Mouse (Mus musculus): Measurements from ENCODE around the gene Il34. TPM values are rescaled to one million over a fixed set of nuclear protein-coding genes. Genes with fewer than 3 reads are reported as not detected.
"Not testable (repeated sequence)": the region's sequence is repeated elsewhere in the genome, so short reads cannot be mapped to it uniquely, and the experiment has no call there.

The Il34 gene
- total RNA-seq, 2 experiments from 2014 or later, result 0.91 to 1.3 TPM

- not testable (repeated sequence) for ATAC-seq (replicated peaks; ENCODE audit: low FRiP score, poor library complexity, severe bottlenecking)
These were observed 19.2 kb downstream of the Il34 start for GRCm38 (mm10) chr8:110786501-110786900.

GRCm38 (mm10) chr8:110785366-110785765 is 20.4 kb downstream of the Il34 start:
- no peak for ATAC-seq (replicated peaks; ENCODE audit: low FRiP score, poor library complexity, severe bottlenecking)

- no peak for ATAC-seq (replicated peaks; ENCODE audit: low FRiP score, poor library complexity, severe bottlenecking)
These were observed 25.6 kb downstream of the Il34 start for GRCm38 (mm10) chr8:110779924-110780718.

- ATAC-seq (replicated peaks; ENCODE audit: low FRiP score, poor library complexity, severe bottlenecking), result no peak
These were observed 29.4 kb downstream of the Il34 start for GRCm38 (mm10) chr8:110776335-110776734.

GRCm38 (mm10) chr8:110775721-110776120 is 30.0 kb downstream of the Il34 start:
- ATAC-seq (replicated peaks; ENCODE audit: low FRiP score, poor library complexity, severe bottlenecking), result no peak

GRCm38 (mm10) chr8:110775316-110775715 is 30.4 kb downstream of the Il34 start:
- 0 out of 2 replicates have a peak, but pooled peaks have one; percentile 39 for ATAC-seq (replicated peaks; ENCODE audit: low FRiP score, poor library complexity, severe bottlenecking)

- ATAC-seq (replicated peaks; ENCODE audit: low FRiP score, poor library complexity, severe bottlenecking), result no peak
These were observed 31.0 kb downstream of the Il34 start for GRCm38 (mm10) chr8:110774725-110775124.

- ATAC-seq (replicated peaks; ENCODE audit: low FRiP score, poor library complexity, severe bottlenecking), result no peak
These were observed 31.7 kb downstream of the Il34 start for GRCm38 (mm10) chr8:110774047-110774446.

- no peak for ATAC-seq (replicated peaks; ENCODE audit: low FRiP score, poor library complexity, severe bottlenecking)
These were observed 33.3 kb downstream of the Il34 start for GRCm38 (mm10) chr8:110772452-110772851.

- ATAC-seq (replicated peaks; ENCODE audit: low FRiP score, poor library complexity, severe bottlenecking), result no peak
These were observed 38.5 kb downstream of the Il34 start for GRCm38 (mm10) chr8:110767261-110767660.

GRCm38 (mm10) chr8:110764671-110765070 is 41.1 kb downstream of the Il34 start:
- ATAC-seq (replicated peaks; ENCODE audit: low FRiP score, poor library complexity, severe bottlenecking), result no peak

GRCm38 (mm10) chr8:110761988-110762387 is 43.7 kb downstream of the Il34 start:
- no peak for ATAC-seq (replicated peaks; ENCODE audit: low FRiP score, poor library complexity, severe bottlenecking)

GRCm38 (mm10) chr8:110761185-110761584 is 44.5 kb downstream of the Il34 start:
- ATAC-seq (replicated peaks; ENCODE audit: low FRiP score, poor library complexity, severe bottlenecking), result no peak

- no peak for ATAC-seq (replicated peaks; ENCODE audit: low FRiP score, poor library complexity, severe bottlenecking)
These were observed 45.3 kb downstream of the Il34 start for GRCm38 (mm10) chr8:110760280-110760940.

GRCm38 (mm10) chr8:110756196-110756595 is 49.5 kb downstream of the Il34 start:
- no peak for ATAC-seq (replicated peaks; ENCODE audit: low FRiP score, poor library complexity, severe bottlenecking)

GRCm38 (mm10) chr8:110755511-110756170 is 50.1 kb downstream of the Il34 start:
- ATAC-seq (replicated peaks; ENCODE audit: low FRiP score, poor library complexity, severe bottlenecking), result no peak

- ATAC-seq (replicated peaks; ENCODE audit: low FRiP score, poor library complexity, severe bottlenecking), result no peak
These were observed 51.0 kb downstream of the Il34 start for GRCm38 (mm10) chr8:110754713-110755112.

- ATAC-seq (replicated peaks; ENCODE audit: low FRiP score, poor library complexity, severe bottlenecking), result no peak
These were observed 54.2 kb downstream of the Il34 start for GRCm38 (mm10) chr8:110751490-110751889.

GRCm38 (mm10) chr8:110750269-110750668 is 55.5 kb downstream of the Il34 start:
- ATAC-seq (replicated peaks; ENCODE audit: low FRiP score, poor library complexity, severe bottlenecking), result no peak

GRCm38 (mm10) chr8:110749500-110750170 is 56.1 kb downstream of the Il34 start:
- no peak for ATAC-seq (replicated peaks; ENCODE audit: low FRiP score, poor library complexity, severe bottlenecking)
